Comparison of ENCODE assay signal across 17 mouse cellular contexts in the genomic region with DNA sequence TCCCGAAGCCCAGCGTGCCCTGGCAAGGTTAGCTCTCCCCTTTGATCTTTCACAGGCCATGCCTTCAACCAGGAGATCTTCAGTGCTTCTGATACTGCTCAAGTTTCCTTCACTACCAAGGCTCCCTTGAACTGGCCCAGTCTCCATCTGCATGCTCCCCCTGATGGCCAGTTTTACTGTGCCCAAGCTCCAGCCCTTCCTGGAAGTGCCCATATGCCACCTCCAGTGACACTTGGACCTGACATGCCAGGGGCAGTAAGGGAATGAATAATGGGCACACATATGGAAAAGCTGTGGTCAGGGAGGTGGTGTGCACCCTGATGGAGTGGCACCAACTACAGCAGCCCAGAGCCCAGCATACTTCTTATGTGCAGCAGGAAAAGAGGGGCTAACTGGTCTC.
DNase-seq lines count a peak whose midpoint lies in the region; ATAC-seq and TF ChIP-seq lines count a peak whose summit lies in the region.
"Had no signal": no experiment of that assay in that cellular context is flagged by ENCODE, and none has a peak within 500 bp of the region (broad histone marks: within the 10 kb centered on the region; RNA-seq: fewer than 3 reads in every experiment).

No protein-coding gene starts in this region.

- 0 out of 2 replicates have a peak, but pooled peaks cover 1% of the 10 kb centered on the region for H3K4me1 ChIP-seq in cortical plate, adult 2 months (ENCODE audit: control insufficient read depth, insufficient read depth, low read length)

- TF ChIP-seq POLR2A in cortical plate, adult 2 months (IDR thresholded peaks at IDR 0.05; ENCODE audit: extremely low read depth, insufficient read depth, low read length), result no peak

- TF ChIP-seq CTCF in layer of hippocampus, adult 2 months (conservative IDR thresholded peaks at IDR 0.05), result peak; percentile 44
- TF ChIP-seq CTCF in cortical plate, adult 2 months (IDR thresholded peaks at IDR 0.05; ENCODE audit: extremely low read depth, insufficient read depth, low read length), result 0 out of 2 replicates have a peak, but pooled peaks have one; percentile 13

- no peak overlapping the region for H3K27ac ChIP-seq in layer of hippocampus, adult 2 months
- no peak overlapping the region for H3K27ac ChIP-seq in cortical plate, adult 2 months (ENCODE audit: insufficient read depth, low read length)
- H3K27ac ChIP-seq: limb, embryonic 12.5 days; midbrain, embryonic 13.5 days had no signal

- no peak overlapping the region for H3K4me3 ChIP-seq in layer of hippocampus, adult 2 months
- H3K4me3 ChIP-seq in cortical plate, adult 2 months (ENCODE audit: insufficient read depth, low read length), result no peak overlapping the region
- H3K4me3 ChIP-seq: heart, embryonic 13.5 days; limb, embryonic 12.5 days; midbrain, embryonic 13.5 days had no signal

- peak; percentile 59; the same call in 1 of the 2 replicates for ATAC-seq in cerebellum, adult (ENCODE audit: insufficient number of reproducible peaks, low FRiP score, low TSS enrichment)
- ATAC-seq in megakaryocyte progenitor cell, adult 5-6 weeks (replicated peaks; ENCODE audit: poor library complexity), result no peak
- ATAC-seq: activated CD4-positive, CD25-positive, alpha-beta regulatory T cell, adult 4 months; midbrain, embryonic 13.5 days had no signal

- DNase-seq in cerebellum, postnatal 4 days (ENCODE audit: low spot score in 2 of 2), result no peak
- no peak for DNase-seq in layer of hippocampus, adult 2 months (ENCODE audit: low spot score in 2 of 2)
- DNase-seq in layer of hippocampus, adult 9-11 months, result no peak
- DNase-seq in cerebellum, adult 11-12 months, result peak; percentile 63
- DNase-seq in layer of hippocampus, postnatal 25 days (ENCODE audit: extremely low spot score in 1 of 2, low spot score in 1 of 2), result no peak
- DNase-seq: gastrocnemius, postnatal 36 days; kidney, adult 8-10 months; lung, postnatal 36 days; right cerebral cortex, postnatal 14 days; thymus, adult 2 months had no signal
